Mouse (Mus musculus): Measurements from ENCODE around the gene Slc24a1. TPM values are rescaled to one million over a fixed set of nuclear protein-coding genes. Genes with fewer than 3 reads are reported as not detected.

Slc24a1 gene
- polyA plus RNA-seq, 1 experiment from 2014 or later: not detected

DNA sequence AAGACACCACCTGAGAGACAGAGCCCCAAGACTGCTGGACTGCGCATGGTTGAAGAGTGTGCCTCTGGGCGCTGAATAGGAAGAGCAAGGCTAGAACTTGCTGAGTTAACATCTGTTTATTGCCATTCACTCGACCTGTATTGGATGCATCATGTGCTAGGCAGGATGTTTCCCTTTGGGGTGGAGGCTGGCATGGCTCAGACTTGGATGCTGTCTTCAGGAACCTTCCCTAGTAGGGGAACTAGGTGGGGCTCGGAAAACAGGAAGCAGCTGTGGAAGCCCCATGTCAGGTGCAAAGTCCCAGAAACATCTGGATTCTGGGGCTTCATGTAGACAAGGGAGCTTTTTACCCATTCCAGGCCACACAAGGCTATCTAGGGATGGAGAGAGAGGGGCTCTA, 21.2 kb downstream of the Slc24a1 start:
- Histone ChIP-seq H3K27ac (ENCODE audit: low read depth, low read length) (no peak overlapping the region), H3K27me3 (ENCODE audit: control insufficient read depth, insufficient read depth, low read length) (no peaks in the 10 kb centered on the region), H3K4me2 (replicated peaks; ENCODE audit: low read depth, low read length) (no peak overlapping the region), H3K4me3 (ENCODE audit: low read length) (no peak overlapping the region), H3K9me3 (ENCODE audit: control insufficient read depth, low read length) (no peaks in the 10 kb centered on the region), H3K4me1 (ENCODE audit: control insufficient read depth, insufficient read depth, low read length) (0 out of 2 replicates have a peak, but pooled peaks cover 5% of the 10 kb centered on the region), H3K36me3 (ENCODE audit: control insufficient read depth, insufficient read depth, low read length) (no peaks in the 10 kb centered on the region), H3K9ac (ENCODE audit: low read depth, low read length) (no peak overlapping the region)
- no peak for ATAC-seq (ENCODE audit: low FRiP score, low TSS enrichment)
- 84% methylated on average over 4 of the region's 4 CpGs for WGBS

DNA sequence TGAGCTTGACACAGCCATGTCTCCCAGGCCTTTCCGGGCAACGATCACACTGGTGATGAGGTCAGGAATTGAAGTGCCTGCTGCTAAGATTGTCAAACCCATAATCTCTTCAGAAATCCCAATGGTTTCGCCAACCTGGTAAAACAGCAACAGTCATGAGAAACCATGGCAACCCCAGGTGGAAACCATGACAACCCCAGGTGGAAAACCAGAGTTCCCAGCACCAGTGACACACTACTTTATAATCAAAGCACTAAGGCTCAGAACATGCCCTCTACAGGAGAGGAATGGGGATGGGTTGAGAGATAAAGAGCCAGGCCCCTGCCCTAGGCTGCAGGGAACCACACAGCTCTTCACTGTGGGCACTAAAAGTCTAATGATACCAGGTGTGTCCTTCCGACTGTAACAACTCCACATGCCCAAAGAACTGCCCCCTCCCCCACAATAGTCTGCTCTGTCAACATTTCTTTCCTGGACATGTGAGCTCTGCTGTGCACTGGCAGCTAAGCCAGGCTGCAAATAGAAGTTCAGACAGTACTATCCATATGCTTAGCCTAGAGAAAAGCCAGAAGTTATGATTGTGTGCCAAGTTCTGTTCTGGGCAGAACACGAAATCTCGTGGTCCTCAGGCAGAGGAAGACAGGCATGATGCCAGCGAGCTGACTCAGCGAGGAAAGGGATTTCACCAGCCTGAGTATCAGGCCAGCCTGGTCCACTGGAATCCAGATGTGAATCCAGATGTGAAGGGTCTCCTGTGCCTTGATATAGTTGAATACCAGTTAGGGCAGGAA, 25.0 kb downstream of the Slc24a1 start:
- WGBS: 76% methylated on average over 8 of the region's 8 CpGs
- H3K9me3 ChIP-seq (ENCODE audit: control insufficient read depth, low read length): no peaks in the 10 kb centered on the region
- H3K27ac ChIP-seq (ENCODE audit: low read depth, low read length): no peak overlapping the region
- H3K27me3 ChIP-seq (ENCODE audit: control insufficient read depth, insufficient read depth, low read length): no peaks in the 10 kb centered on the region
- ATAC-seq (ENCODE audit: low FRiP score, low TSS enrichment): no peak
- 0 out of 2 replicates have a peak, but pooled peaks cover 5% of the 10 kb centered on the region for H3K4me1 ChIP-seq (ENCODE audit: control insufficient read depth, insufficient read depth, low read length)
- no peaks in the 10 kb centered on the region for H3K36me3 ChIP-seq (ENCODE audit: control insufficient read depth, insufficient read depth, low read length)
- H3K9ac ChIP-seq (ENCODE audit: low read depth, low read length): no peak overlapping the region
- H3K4me2 ChIP-seq (replicated peaks; ENCODE audit: low read depth, low read length): no peak overlapping the region
- no peak overlapping the region for H3K4me3 ChIP-seq (ENCODE audit: low read length)

DNA sequence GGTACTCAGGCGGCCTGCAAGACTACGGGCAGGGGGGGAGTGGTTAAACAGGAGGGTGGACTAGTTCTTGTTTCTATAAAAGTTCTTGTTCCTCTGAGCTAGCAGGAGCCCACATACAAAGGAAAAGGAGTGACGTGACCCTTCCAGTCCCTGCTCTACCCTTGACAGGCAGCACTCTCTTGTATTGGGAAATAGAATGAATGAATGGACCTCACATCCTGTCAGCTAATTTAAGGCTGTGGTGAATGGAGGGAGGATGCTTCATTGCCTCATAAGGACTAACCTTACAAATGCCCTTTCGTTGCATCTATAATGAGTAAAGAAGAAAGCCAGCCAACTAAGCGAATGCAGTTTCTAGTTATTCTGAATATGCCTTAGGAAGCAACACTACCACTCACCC, 25.6 kb downstream of the Slc24a1 start:
- H3K4me2 ChIP-seq (replicated peaks; ENCODE audit: low read depth, low read length): no peak overlapping the region
- H3K4me1 ChIP-seq (ENCODE audit: control insufficient read depth, insufficient read depth, low read length): 0 out of 2 replicates have a peak, but pooled peaks cover 5% of the 10 kb centered on the region
- ATAC-seq (ENCODE audit: low FRiP score, low TSS enrichment): no peak
- H3K27ac ChIP-seq (ENCODE audit: low read depth, low read length): no peak overlapping the region
- H3K4me3 ChIP-seq (ENCODE audit: low read length): no peak overlapping the region
- H3K9me3 ChIP-seq (ENCODE audit: control insufficient read depth, low read length): no peaks in the 10 kb centered on the region
- no peak overlapping the region for H3K9ac ChIP-seq (ENCODE audit: low read depth, low read length)
- H3K27me3 ChIP-seq (ENCODE audit: control insufficient read depth, insufficient read depth, low read length): no peaks in the 10 kb centered on the region
- H3K36me3 ChIP-seq (ENCODE audit: control insufficient read depth, insufficient read depth, low read length): no peaks in the 10 kb centered on the region
- 74% methylated on average over 5 of the region's 5 CpGs for WGBS

- WGBS: 43% methylated on average over 16 of the region's 16 CpGs
- H3K9ac ChIP-seq (ENCODE audit: low read depth, low read length): peak overlapping the region; percentile 19; the same call in 1 of the 2 replicates
- no peak; the same call in 1 of the 2 replicates for ATAC-seq (ENCODE audit: low FRiP score, low TSS enrichment)
- H3K4me2 ChIP-seq (replicated peaks; ENCODE audit: low read depth, low read length): peak overlapping the region; percentile 38
- peak overlapping the region; percentile 30 for H3K4me3 ChIP-seq (ENCODE audit: low read length)
- H3K9me3 ChIP-seq (ENCODE audit: control insufficient read depth, low read length): no peaks in the 10 kb centered on the region
- H3K4me1 ChIP-seq (ENCODE audit: control insufficient read depth, insufficient read depth, low read length): no peaks in the 10 kb centered on the region
- no peaks in the 10 kb centered on the region for H3K36me3 ChIP-seq (ENCODE audit: control insufficient read depth, insufficient read depth, low read length)
- no peaks in the 10 kb centered on the region for H3K27me3 ChIP-seq (ENCODE audit: control insufficient read depth, insufficient read depth, low read length)
- no peak overlapping the region for H3K27ac ChIP-seq (ENCODE audit: low read depth, low read length)
Observed at GRCm38 (mm10) chr9:64918560-64918959, 32.8 kb downstream of the Slc24a1 start.

GRCm38 (mm10) chr9:64914629-64915028, 36.8 kb downstream of the Slc24a1 start:
- H3K36me3 ChIP-seq (ENCODE audit: control insufficient read depth, insufficient read depth, low read length): no peaks in the 10 kb centered on the region; the same call in 1 of the 2 replicates
- no peak overlapping the region for H3K9ac ChIP-seq (ENCODE audit: low read depth, low read length)
- WGBS: 81% methylated on average over 4 of the region's 4 CpGs
- H3K4me3 ChIP-seq (ENCODE audit: low read length): no peak overlapping the region
- no peaks in the 10 kb centered on the region for H3K9me3 ChIP-seq (ENCODE audit: control insufficient read depth, low read length)
- H3K4me2 ChIP-seq (replicated peaks; ENCODE audit: low read depth, low read length): no peak overlapping the region
- H3K27me3 ChIP-seq (ENCODE audit: control insufficient read depth, insufficient read depth, low read length): no peaks in the 10 kb centered on the region
- no peak overlapping the region for H3K27ac ChIP-seq (ENCODE audit: low read depth, low read length)
- no peak for ATAC-seq (ENCODE audit: low FRiP score, low TSS enrichment)
- H3K4me1 ChIP-seq (ENCODE audit: control insufficient read depth, insufficient read depth, low read length): no peaks in the 10 kb centered on the region

GRCm38 (mm10) chr9:64913973-64914372, 37.4 kb downstream of the Slc24a1 start:
- no peaks in the 10 kb centered on the region for H3K4me1 ChIP-seq (ENCODE audit: control insufficient read depth, insufficient read depth, low read length)
- H3K9ac ChIP-seq (ENCODE audit: low read depth, low read length): no peak overlapping the region
- no peaks in the 10 kb centered on the region for H3K9me3 ChIP-seq (ENCODE audit: control insufficient read depth, low read length)
- no peak overlapping the region for H3K27ac ChIP-seq (ENCODE audit: low read depth, low read length)
- 78% methylated on average over 2 of the region's 2 CpGs for WGBS
- no peak overlapping the region for H3K4me2 ChIP-seq (replicated peaks; ENCODE audit: low read depth, low read length)
- no peaks in the 10 kb centered on the region for H3K27me3 ChIP-seq (ENCODE audit: control insufficient read depth, insufficient read depth, low read length)
- no peaks in the 10 kb centered on the region; the same call in 1 of the 2 replicates for H3K36me3 ChIP-seq (ENCODE audit: control insufficient read depth, insufficient read depth, low read length)
- no peak overlapping the region for H3K4me3 ChIP-seq (ENCODE audit: low read length)
- no peak for ATAC-seq (ENCODE audit: low FRiP score, low TSS enrichment)

- H3K9ac ChIP-seq (ENCODE audit: low read depth, low read length): no peak overlapping the region
- H3K4me1 ChIP-seq (ENCODE audit: control insufficient read depth, insufficient read depth, low read length): no peaks in the 10 kb centered on the region
- H3K27ac ChIP-seq (ENCODE audit: low read depth, low read length): no peak overlapping the region
- no peak overlapping the region for H3K4me3 ChIP-seq (ENCODE audit: low read length)
- WGBS: 96% methylated on average over 4 of the region's 4 CpGs
- H3K9me3 ChIP-seq (ENCODE audit: control insufficient read depth, low read length): no peaks in the 10 kb centered on the region
- no peak for ATAC-seq (ENCODE audit: low FRiP score, low TSS enrichment)
- H3K4me2 ChIP-seq (replicated peaks; ENCODE audit: low read depth, low read length): no peak overlapping the region
- H3K27me3 ChIP-seq (ENCODE audit: control insufficient read depth, insufficient read depth, low read length): no peaks in the 10 kb centered on the region
- H3K36me3 ChIP-seq (ENCODE audit: control insufficient read depth, insufficient read depth, low read length): no peaks in the 10 kb centered on the region; the same call in 1 of the 2 replicates
Observed at GRCm38 (mm10) chr9:64913406-64913805, 38.0 kb downstream of the Slc24a1 start.

- 95% methylated on average over 3 of the region's 3 CpGs for WGBS
- ATAC-seq (ENCODE audit: low FRiP score, low TSS enrichment): no peak
- no peak overlapping the region for H3K4me3 ChIP-seq (ENCODE audit: low read length)
Observed at GRCm38 (mm10) chr9:64907441-64907840, 44.0 kb downstream of the Slc24a1 start.

GRCm38 (mm10) chr9:64904917-64905640, 46.3 kb downstream of the Slc24a1 start:
- H3K27me3 ChIP-seq (ENCODE audit: control insufficient read depth, insufficient read depth, low read length): no peaks in the 10 kb centered on the region
- H3K36me3 ChIP-seq (ENCODE audit: control insufficient read depth, insufficient read depth, low read length): peaks cover 4% of the 10 kb centered on the region; the same call in 1 of the 2 replicates
- H3K9me3 ChIP-seq (ENCODE audit: control insufficient read depth, low read length): no peaks in the 10 kb centered on the region
- no peak overlapping the region for H3K9ac ChIP-seq (ENCODE audit: low read depth, low read length)
- ATAC-seq (ENCODE audit: low FRiP score, low TSS enrichment): no peak
- WGBS: 89% methylated on average over 14 of the region's 14 CpGs
- H3K4me1 ChIP-seq (ENCODE audit: control insufficient read depth, insufficient read depth, low read length): no peaks in the 10 kb centered on the region
- no peak overlapping the region for H3K27ac ChIP-seq (ENCODE audit: low read depth, low read length)
- H3K4me3 ChIP-seq (ENCODE audit: low read length): no peak overlapping the region
- no peak overlapping the region for H3K4me2 ChIP-seq (replicated peaks; ENCODE audit: low read depth, low read length)

More at GRCm38 (mm10) chr9:64907441-64907840, 44.0 kb downstream of the Slc24a1 start:
- no peaks in the 10 kb centered on the region for H3K27me3 ChIP-seq (ENCODE audit: control insufficient read depth, insufficient read depth, low read length)
- no peak overlapping the region for H3K4me2 ChIP-seq (replicated peaks; ENCODE audit: low read depth, low read length)
- H3K9ac ChIP-seq (ENCODE audit: low read depth, low read length): no peak overlapping the region
- H3K36me3 ChIP-seq (ENCODE audit: control insufficient read depth, insufficient read depth, low read length): peaks cover 4% of the 10 kb centered on the region; the same call in 1 of the 2 replicates
- no peaks in the 10 kb centered on the region for H3K4me1 ChIP-seq (ENCODE audit: control insufficient read depth, insufficient read depth, low read length)
- no peaks in the 10 kb centered on the region for H3K9me3 ChIP-seq (ENCODE audit: control insufficient read depth, low read length)
- H3K27ac ChIP-seq (ENCODE audit: low read depth, low read length): no peak overlapping the region

Measured in kidney, embryonic 14.5 days (tissue).